Mouse (Mus musculus) intestine, embryonic 16.5 days (tissue): Measurements from ENCODE around the gene Ldhc. TPM values are rescaled to one million over a fixed set of nuclear protein-coding genes. Genes with fewer than 3 reads are reported as not detected.

Experiments used
- ATAC-seq: fragments of 200-750 bp; cut with Nextera tagmentation; 2 replicates; pipeline ENCODE4 v1.8.0; 2017; ENCODE audit warnings: moderate TSS enrichment, moderate library complexity
- H3K27ac ChIP-seq: fragments of 300-500 bp; sonication (generic); 2 replicates; pipeline ENCODE4 v1.5.1; 2014; ENCODE audit warnings: mild to moderate bottlenecking, low read length
- H3K27me3 ChIP-seq: fragments of 300-500 bp; sonication (generic); replicated peaks from 2 replicates; pipeline ENCODE4 v1.6.1; 2014; ENCODE audit warnings: low read length, control low read depth, mixed read lengths; ENCODE audit not compliant: control insufficient read depth, insufficient read depth
- H3K36me3 ChIP-seq: fragments of 300-500 bp; sonication (generic); 2 replicates; pipeline ENCODE4 v1.6.1; 2014; ENCODE audit warnings: low read length, control low read depth; ENCODE audit not compliant: control insufficient read depth, insufficient read depth
- H3K4me1 ChIP-seq: fragments of 300-500 bp; sonication (generic); 2 replicates; pipeline ENCODE4 v1.6.1; 2014; ENCODE audit warnings: low read length, control low read depth, mixed read lengths; ENCODE audit not compliant: control insufficient read depth, insufficient read depth
- H3K4me2 ChIP-seq: fragments of 300-500 bp; sonication (generic); 2 replicates; pipeline ENCODE4 v1.6.1; 2014; ENCODE audit warnings: low read depth, low read length, control low read depth
- H3K4me3 ChIP-seq: fragments of 300-500 bp; sonication (generic); 2 replicates; pipeline ENCODE4 v1.5.1; 2014; ENCODE audit warnings: mild to moderate bottlenecking, low read length
- H3K9ac ChIP-seq: fragments of 300-500 bp; sonication (generic); 2 replicates; pipeline ENCODE4 v1.6.1; 2014; ENCODE audit warnings: low read depth, low read length
- H3K9me3 ChIP-seq: fragments of 300-500 bp; sonication (generic); 2 replicates; pipeline ENCODE4 v1.6.1; 2016; ENCODE audit warnings: low read length, control low read depth; ENCODE audit not compliant: control insufficient read depth
- WGBS: fragments of 180-500 bp; shearing (Covaris S2); extraction: QIAGEN DNeasy Blood & Tissue Kit; methylation state at CpG from one replicate; pipeline ENCODE4 v1.1.7; 2014; 5-methylcytosine and 5-hydroxymethylcytosine counted together
- polyA plus RNA-seq: library from polyadenylated mRNA; unstranded; fragments of >200 nt; fragmentation: Nextera tagmentation; extraction: Ambion mirVana; gene quantifications from 2 replicates; pipeline ENCODE4 v1.2.1, GENCODE M21; 2015

The Ldhc gene
- polyA plus RNA-seq, 1 experiment from 2014 or later, result not detected

DNA sequence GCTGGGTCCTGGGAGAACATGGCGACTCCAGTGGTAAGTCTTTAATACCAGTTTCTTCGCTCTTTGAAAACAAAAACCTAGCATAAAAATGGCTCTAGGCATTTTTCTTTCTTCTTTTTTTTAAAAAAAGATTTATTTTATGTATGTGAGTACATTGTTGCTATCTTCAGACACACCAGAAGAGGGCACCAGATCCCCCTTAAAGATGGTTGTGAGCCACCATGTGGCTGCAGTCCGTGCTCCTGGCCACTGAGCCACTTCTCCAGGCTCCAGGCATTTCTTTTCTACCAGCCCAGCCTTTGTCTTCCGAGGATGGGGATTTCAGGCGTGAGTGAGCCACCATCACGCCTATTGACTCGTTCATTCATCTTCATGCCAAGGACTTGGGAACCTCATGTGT is 10.0 kb upstream of the Ldhc start:
- Histone ChIP-seq H3K27ac (no peak overlapping the region), H3K36me3 (peaks cover 35% of the 10 kb centered on the region), H3K9ac (no peak overlapping the region), H3K27me3 (no peaks in the 10 kb centered on the region), H3K4me3 (no peak overlapping the region), H3K9me3 (no peaks in the 10 kb centered on the region), H3K4me2 (no peak overlapping the region), H3K4me1 (peaks cover 7% of the 10 kb centered on the region; the same call in 1 of the 2 replicates)
- ATAC-seq, result no peak
- WGBS, result 70% methylated on average over 7 of the region's 7 CpGs

GRCm38 (mm10) chr7:46852666-46853065 is 8.3 kb upstream of the Ldhc start:
- Histone ChIP-seq H3K27me3 (no peaks in the 10 kb centered on the region), H3K4me2 (no peak overlapping the region), H3K9me3 (no peaks in the 10 kb centered on the region), H3K27ac (no peak overlapping the region), H3K36me3 (peaks cover 35% of the 10 kb centered on the region), H3K4me3 (no peak overlapping the region), H3K9ac (no peak overlapping the region), H3K4me1 (0 out of 2 replicates have a peak, but pooled peaks cover 5% of the 10 kb centered on the region)
- WGBS, result 92% methylated on average over 1 of the region's 1 CpGs
- no peak for ATAC-seq

DNA sequence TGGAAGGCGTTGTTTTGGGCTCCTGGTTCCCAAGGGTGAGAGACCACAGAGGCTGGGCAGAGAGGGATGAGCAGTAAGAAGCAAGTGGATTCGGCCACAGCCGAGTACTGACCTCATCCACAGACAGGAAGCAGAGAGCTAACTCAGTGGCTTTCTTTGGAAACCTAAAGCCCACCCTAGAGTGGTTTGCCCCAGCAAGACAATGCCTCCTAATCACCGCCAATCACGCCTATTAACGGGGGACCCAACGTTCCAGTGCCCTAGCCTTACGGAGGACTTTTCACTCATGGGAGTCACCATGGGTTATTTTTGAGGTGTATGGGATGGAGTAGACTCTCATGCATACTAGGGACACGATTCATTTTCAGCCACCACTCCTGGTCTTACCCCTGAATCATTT is 7.6 kb upstream of the Ldhc start:
- Histone ChIP-seq H3K4me1 (0 out of 2 replicates have a peak, but pooled peaks cover 5% of the 10 kb centered on the region), H3K9ac (no peak overlapping the region), H3K4me2 (no peak overlapping the region), H3K9me3 (no peaks in the 10 kb centered on the region), H3K36me3 (peaks cover 35% of the 10 kb centered on the region), H3K4me3 (no peak overlapping the region), H3K27ac (no peak overlapping the region), H3K27me3 (no peaks in the 10 kb centered on the region)
- WGBS, result 86% methylated on average over 9 of the region's 9 CpGs
- ATAC-seq, result no peak

- WGBS, result 71% methylated on average over 7 of the region's 7 CpGs
- Histone ChIP-seq H3K36me3 (peaks cover 28% of the 10 kb centered on the region), H3K27me3 (no peaks in the 10 kb centered on the region), H3K4me1 (0 out of 2 replicates have a peak, but pooled peaks cover 3% of the 10 kb centered on the region), H3K9ac (no peak overlapping the region), H3K9me3 (no peaks in the 10 kb centered on the region), H3K4me2 (no peak overlapping the region), H3K4me3 (no peak overlapping the region), H3K27ac (no peak overlapping the region)
- ATAC-seq, result peak; percentile 12; the same call in 1 of the 2 replicates
These were observed 5.0 kb upstream of the Ldhc start for GRCm38 (mm10) chr7:46855866-46856560.

GRCm38 (mm10) chr7:46857436-46857835 is 3.6 kb upstream of the Ldhc start:
- H3K4me2 ChIP-seq, result no peak overlapping the region
- H3K9me3 ChIP-seq, result no peaks in the 10 kb centered on the region
- no peaks in the 10 kb centered on the region for H3K4me1 ChIP-seq
- H3K36me3 ChIP-seq, result peaks cover 17% of the 10 kb centered on the region
- no peak overlapping the region for H3K27ac ChIP-seq
- no peak overlapping the region for H3K9ac ChIP-seq
- no peak for ATAC-seq
- 72% methylated on average over 9 of the region's 9 CpGs for WGBS
- H3K4me3 ChIP-seq, result no peak overlapping the region
- H3K27me3 ChIP-seq, result no peaks in the 10 kb centered on the region

DNA sequence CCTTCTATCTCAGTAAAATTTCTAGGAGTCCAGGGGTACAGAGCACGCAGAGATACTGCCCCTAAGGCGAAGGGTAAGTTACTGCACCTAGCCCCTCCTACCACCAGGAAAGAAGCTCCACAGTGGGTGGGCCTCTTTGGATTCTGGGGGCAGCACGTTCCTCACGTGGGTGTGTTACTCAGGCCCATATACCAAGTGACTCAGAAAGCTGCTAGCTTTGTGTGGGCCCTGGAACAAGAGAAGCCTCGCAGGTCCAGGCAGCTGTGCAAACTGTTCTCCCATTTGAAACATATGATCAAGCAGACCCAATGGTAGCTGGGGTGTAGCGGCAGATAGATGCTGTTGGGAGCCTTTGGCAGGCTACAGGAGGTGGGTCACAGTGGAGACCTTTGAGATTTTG is 2.0 kb upstream of the Ldhc start:
- no peak overlapping the region for H3K9ac ChIP-seq
- H3K4me3 ChIP-seq, result no peak overlapping the region
- H3K27ac ChIP-seq, result no peak overlapping the region
- H3K9me3 ChIP-seq, result no peaks in the 10 kb centered on the region
- 59% methylated on average over 6 of the region's 6 CpGs for WGBS
- no peaks in the 10 kb centered on the region for H3K27me3 ChIP-seq
- H3K4me1 ChIP-seq, result no peaks in the 10 kb centered on the region
- 0 out of 2 replicates have a peak, but pooled peaks cover 3% of the 10 kb centered on the region for H3K36me3 ChIP-seq
- H3K4me2 ChIP-seq, result no peak overlapping the region
- ATAC-seq, result no peak

DNA sequence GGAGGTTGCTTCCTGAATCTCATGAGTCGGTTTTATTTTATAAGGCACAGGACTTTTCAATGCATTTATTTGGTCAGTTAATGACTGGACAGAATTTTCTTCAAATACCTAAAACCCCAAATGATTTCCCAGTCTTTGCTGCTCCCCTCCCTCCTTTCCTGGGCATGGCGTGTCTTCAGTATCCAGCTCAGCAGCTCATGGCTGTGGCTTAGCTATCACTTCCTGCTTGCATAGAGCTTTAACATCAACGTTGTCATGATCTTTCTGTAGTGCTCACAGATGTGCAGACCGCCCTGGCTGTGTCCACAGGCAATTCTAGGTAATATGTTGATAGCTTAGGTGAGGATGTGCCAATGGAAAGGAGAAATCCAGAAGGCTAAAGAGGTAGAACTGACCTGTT is 11.0 kb downstream of the Ldhc start:
- H3K27ac ChIP-seq, result no peak overlapping the region
- H3K4me1 ChIP-seq, result no peaks in the 10 kb centered on the region
- no peak overlapping the region for H3K9ac ChIP-seq
- no peak for ATAC-seq
- H3K36me3 ChIP-seq, result no peaks in the 10 kb centered on the region
- no peak overlapping the region for H3K4me3 ChIP-seq
- H3K27me3 ChIP-seq, result no peaks in the 10 kb centered on the region
- no peaks in the 10 kb centered on the region for H3K9me3 ChIP-seq
- WGBS, result 62% methylated on average over 4 of the region's 4 CpGs
- no peak overlapping the region for H3K4me2 ChIP-seq

GRCm38 (mm10) chr7:46876841-46877240 is 15.8 kb downstream of the Ldhc start:
- H3K4me3 ChIP-seq, result no peak overlapping the region
- no peak overlapping the region for H3K27ac ChIP-seq
- no peaks in the 10 kb centered on the region for H3K4me1 ChIP-seq
- H3K36me3 ChIP-seq, result no peaks in the 10 kb centered on the region
- H3K27me3 ChIP-seq, result no peaks in the 10 kb centered on the region
- no peak for ATAC-seq
- 66% methylated on average over 4 of the region's 4 CpGs for WGBS
- no peaks in the 10 kb centered on the region for H3K9me3 ChIP-seq
- no peak overlapping the region for H3K4me2 ChIP-seq
- H3K9ac ChIP-seq, result no peak overlapping the region

DNA sequence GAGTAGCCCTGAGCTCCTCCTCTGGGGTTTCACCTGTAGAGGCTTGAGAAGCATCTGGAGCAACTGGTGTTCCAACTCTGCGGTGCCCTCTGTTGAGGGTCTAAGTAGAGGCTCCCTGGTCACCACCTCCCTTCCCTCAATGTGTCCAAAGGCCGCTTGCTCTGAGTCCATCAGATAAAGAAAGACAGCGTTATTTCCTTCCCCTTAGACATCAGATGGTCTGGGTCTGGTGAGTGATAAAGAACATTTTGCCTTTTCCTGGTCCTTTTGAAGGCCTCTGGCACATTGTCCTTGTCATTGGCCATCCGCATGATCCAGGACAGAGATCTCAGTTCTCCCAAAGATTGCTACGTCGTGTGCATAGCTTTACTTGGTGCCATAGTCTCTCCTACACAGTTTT is 16.3 kb downstream of the Ldhc start:
- no peak overlapping the region for H3K9ac ChIP-seq
- no peaks in the 10 kb centered on the region for H3K9me3 ChIP-seq
- no peak for ATAC-seq
- H3K4me3 ChIP-seq, result no peak overlapping the region
- H3K27me3 ChIP-seq, result no peaks in the 10 kb centered on the region
- H3K4me2 ChIP-seq, result no peak overlapping the region
- no peaks in the 10 kb centered on the region for H3K36me3 ChIP-seq
- H3K27ac ChIP-seq, result no peak overlapping the region
- WGBS, result 75% methylated on average over 6 of the region's 6 CpGs
- no peaks in the 10 kb centered on the region for H3K4me1 ChIP-seq

GRCm38 (mm10) chr7:46879851-46880250 is 18.8 kb downstream of the Ldhc start:
- no peaks in the 10 kb centered on the region for H3K36me3 ChIP-seq
- WGBS, result 92% methylated on average over 5 of the region's 5 CpGs
- ATAC-seq, result no peak
- no peak overlapping the region for H3K4me3 ChIP-seq
- no peaks in the 10 kb centered on the region for H3K27me3 ChIP-seq
- H3K4me1 ChIP-seq, result no peaks in the 10 kb centered on the region
- no peak overlapping the region for H3K27ac ChIP-seq
- H3K9me3 ChIP-seq, result no peaks in the 10 kb centered on the region
- no peak overlapping the region for H3K4me2 ChIP-seq
- H3K9ac ChIP-seq, result no peak overlapping the region
